Mouse (Mus musculus) MEL (cell line): Measurements from ENCODE around the gene Prps1. TPM values are rescaled to one million over a fixed set of nuclear protein-coding genes. Genes with fewer than 3 reads are reported as not detected.
A peak's percentile ranks its signal among the peaks of the same experiment; 100 is the strongest.
"Not testable (repeated sequence)": the region's sequence is repeated elsewhere in the genome, so short reads cannot be mapped to it uniquely, and the experiment has no call there.

Experiments
- DNase-seq: peaks from one replicate; pipeline ENCODE4 v3.0.0; 2011; ENCODE audit warnings: low read depth, low spot score
- H3K27ac ChIP-seq: 2 replicates; pipeline ENCODE4 v1.5.1; 2012; ENCODE audit warnings: low read depth, mild to moderate bottlenecking, control low read depth, low read length, moderate library complexity; ENCODE audit not compliant: control insufficient read depth
- H3K27me3 ChIP-seq, 2 experiments: fragments of 150-350 bp in 1 of 2; sonication (generic) in 1 of 2; 2 replicates each; pipeline ENCODE4 v1.6.1; 2012; ENCODE audit warnings: low read length in 2 of 2, mild to moderate bottlenecking in 2 of 2, improper control_type of control experiment in 1 of 2, moderate library complexity in 1 of 2; ENCODE audit not compliant: insufficient read depth in 2 of 2, control insufficient read depth in 1 of 2
- H3K36me3 ChIP-seq, 2 experiments: 2 replicates each; pipeline ENCODE4 v1.6.1; 2012 to 2014; ENCODE audit warnings: low read length in 2 of 2, improper control_type of control experiment in 1 of 2, inconsistent platforms in 1 of 2, mild to moderate bottlenecking in 1 of 2; ENCODE audit not compliant: insufficient read depth in 2 of 2, control insufficient read depth in 1 of 2
- H3K4me1 ChIP-seq, 2 experiments: fragments of 150-350 bp in 1 of 2; sonication (generic) in 1 of 2; 2 replicates each; pipeline ENCODE4 v1.6.1; 2012; ENCODE audit warnings: low read length in 2 of 2, improper control_type of control experiment in 1 of 2, mild to moderate bottlenecking in 1 of 2; ENCODE audit not compliant: insufficient read depth in 2 of 2, control insufficient read depth in 1 of 2
- H3K4me3 ChIP-seq, 2 experiments: fragments of 150-350 bp in 1 of 2; sonication (generic) in 1 of 2; 2 replicates each; pipeline ENCODE4 v1.5.1; 2012; ENCODE audit warnings: low read depth in 2 of 2, low read length in 2 of 2, mild to moderate bottlenecking in 2 of 2, moderate library complexity in 2 of 2, control low read depth in 1 of 2, improper control_type of control experiment in 1 of 2; ENCODE audit not compliant: control insufficient read depth in 1 of 2, insufficient read depth in 1 of 2
- H3K79me2 ChIP-seq: 2 replicates; pipeline ENCODE4 v1.6.1; 2012; ENCODE audit warnings: mild to moderate bottlenecking, low read length, moderate library complexity; ENCODE audit not compliant: control insufficient read depth, poor library complexity, insufficient read depth
- H3K9ac ChIP-seq: 2 replicates; pipeline ENCODE4 v1.6.1; 2012; ENCODE audit warnings: low read depth, mild to moderate bottlenecking, control low read depth, low read length, moderate library complexity; ENCODE audit not compliant: control insufficient read depth, poor library complexity, severe bottlenecking
- H3K9me3 ChIP-seq: fragments of 150-350 bp; sonication (generic); replicated peaks from 2 replicates; pipeline ENCODE4 v1.6.1; 2012; ENCODE audit warnings: mild to moderate bottlenecking, low read length, improper control_type of control experiment, moderate library complexity; ENCODE audit not compliant: insufficient read depth
- KAT2A ChIP-seq: conservative IDR thresholded peaks from 2 replicates; pipeline ENCODE4 v1.6.1; 2012; ENCODE audit warnings: low read depth, low read length, improper control_type of control experiment, inconsistent platforms
- MAFK ChIP-seq: IDR thresholded peaks from 2 replicates; pipeline ENCODE4 v1.6.1; 2011; ENCODE audit warnings: low read depth, mild to moderate bottlenecking, low read length, improper control_type of control experiment, borderline replicate concordance
- MEF2A ChIP-seq: IDR thresholded peaks from 2 replicates; pipeline ENCODE4 v1.6.1; 2014; ENCODE audit warnings: low read depth, mild to moderate bottlenecking, inconsistent platforms, low read length, improper control_type of control experiment; ENCODE audit not compliant: poor library complexity, insufficient replicate concordance, severe bottlenecking; ENCODE audit errors: extremely low read depth
- MXI1 ChIP-seq: IDR thresholded peaks from 2 replicates; pipeline ENCODE4 v1.6.1; 2011; ENCODE audit warnings: mild to moderate bottlenecking, low read depth, low read length, improper control_type of control experiment
- MYC ChIP-seq: IDR thresholded peaks from 2 replicates; pipeline ENCODE4 v1.6.1; 2011; ENCODE audit warnings: low read depth, mild to moderate bottlenecking, low read length, improper control_type of control experiment, moderate library complexity
- NRF1 ChIP-seq: IDR thresholded peaks from 2 replicates; pipeline ENCODE4 v1.6.1; 2014; ENCODE audit warnings: low read depth, mild to moderate bottlenecking, inconsistent platforms, low read length, improper control_type of control experiment, moderate library complexity; ENCODE audit not compliant: poor library complexity, insufficient read depth, severe bottlenecking
- UBTF ChIP-seq: IDR thresholded peaks from 2 replicates; pipeline ENCODE4 v1.6.1; 2012; ENCODE audit warnings: low read depth, mild to moderate bottlenecking, inconsistent platforms, low read length, improper control_type of control experiment, moderate library complexity, borderline replicate concordance; ENCODE audit not compliant: insufficient read depth
- USF1 ChIP-seq: IDR thresholded peaks from 2 replicates; pipeline ENCODE4 v1.6.1; 2014; ENCODE audit warnings: low read depth, mild to moderate bottlenecking, inconsistent platforms, low read length, improper control_type of control experiment, moderate library complexity
- ZKSCAN1 ChIP-seq: IDR thresholded peaks from 2 replicates; pipeline ENCODE4 v1.6.1; 2012; ENCODE audit warnings: low read depth, mild to moderate bottlenecking, inconsistent platforms, low read length, improper control_type of control experiment, moderate library complexity
- ZNF384 ChIP-seq: IDR thresholded peaks from 2 replicates; pipeline ENCODE4 v1.6.1; 2012; ENCODE audit warnings: low read depth, mild to moderate bottlenecking, inconsistent platforms, low read length, improper control_type of control experiment
- polyA plus RNA-seq, 2 experiments: library from polyadenylated mRNA; stranded (reverse) in 1 of 2; unstranded in 1 of 2; fragments of >175 nt in 1 of 2; fragments of >200 nt in 1 of 2; gene quantifications; 2 replicates each; pipeline versions ENCODE4 v1.2.1 to v1.2.4; 2012; ENCODE audit warnings: low replicate concordance in 2 of 2, low read depth in 1 of 2; ENCODE audit not compliant: insufficient read length in 2 of 2, insufficient read depth in 1 of 2, missing spikeins in 1 of 2
- total RNA-seq: library from RNA; depleted of rRNA; stranded (reverse); fragments of 300-350 nt; gene quantifications from 2 replicates; pipeline ENCODE4 v1.2.3, GENCODE M21; 2012

Prps1 gene
- total and polyA plus RNA-seq, 3 experiments, result 113 to 172 TPM; not detected in 1

- Histone ChIP-seq H3K9ac (no peak overlapping the region), H3K27me3 (no peaks in the 10 kb centered on the region), H3K27ac (no peak overlapping the region), H3K9me3 (no peaks in the 10 kb centered on the region), H3K79me2 (no peaks in the 10 kb centered on the region), H3K4me3 (no peak overlapping the region), H3K4me1 (peaks cover 31 to 41% of the 10 kb centered on the region in 2 experiments), H3K36me3 (peaks cover 0 to 36% of the 10 kb centered on the region in 2 experiments; a peak in 2 of 4 replicates)
- DNase-seq, result no peak
- TF ChIP-seq ZKSCAN1 (peak; percentile 94), USF1 (no peak)
Measured at GRCm38 (mm10) chrX:140507377-140507776, 51.0 kb downstream of the Prps1 start.

- H3K9ac ChIP-seq, H3K9me3 ChIP-seq, H3K27me3 ChIP-seq, H3K27ac ChIP-seq, H3K79me2 ChIP-seq, DNase-seq, H3K4me3 ChIP-seq: not testable (repeated sequence)
- H3K36me3 ChIP-seq, result peaks cover 0 to 28% of the 10 kb centered on the region in 2 experiments; a peak in 2 of 4 replicates
- peaks cover 28 to 30% of the 10 kb centered on the region in 2 experiments for H3K4me1 ChIP-seq
Measured at GRCm38 (mm10) chrX:140508791-140509190, 52.4 kb downstream of the Prps1 start.

GRCm38 (mm10) chrX:140509817-140510216, 53.4 kb downstream of the Prps1 start:
- Histone ChIP-seq H3K27ac (0 out of 2 replicates have a peak overlapping the region, but pooled peaks have one; percentile 13), H3K79me2 (no peaks in the 10 kb centered on the region), H3K9ac (peak overlapping the region; percentile 45), H3K4me1 (peaks cover 20 to 24% of the 10 kb centered on the region in 2 experiments), H3K36me3 (peaks cover 0 to 21% of the 10 kb centered on the region in 2 experiments; a peak in 2 of 4 replicates), H3K4me3 (peak overlapping the region; percentile 45 to 48), H3K9me3 (no peaks in the 10 kb centered on the region), H3K27me3 (no peaks in the 10 kb centered on the region)
- DNase-seq, result no peak
- no peak for TF ChIP-seq USF1
- no peak for TF ChIP-seq MYC
- peak; percentile 88 for TF ChIP-seq ZNF384
- peak; percentile 98 for TF ChIP-seq MAFK
- TF ChIP-seq KAT2A, result no peak
- no peak for TF ChIP-seq MXI1

- H3K36me3 ChIP-seq, result peaks cover 0 to 15% of the 10 kb centered on the region in 2 experiments; a peak in 2 of 4 replicates
- no peak overlapping the region for H3K27ac ChIP-seq
- no peaks in the 10 kb centered on the region for H3K9me3 ChIP-seq
- no peak for DNase-seq
- H3K4me1 ChIP-seq, result peaks cover 13 to 18% of the 10 kb centered on the region in 2 experiments
- TF ChIP-seq MAFK (no peak), NRF1 (no peak), ZNF384 (no peak), UBTF (no peak), MEF2A (no peak)
- H3K4me3 ChIP-seq, result no peak overlapping the region
- H3K9ac ChIP-seq, result no peak overlapping the region
- H3K27me3 ChIP-seq, result no peaks in the 10 kb centered on the region
- no peaks in the 10 kb centered on the region for H3K79me2 ChIP-seq
Measured at GRCm38 (mm10) chrX:140510696-140511429, 54.5 kb downstream of the Prps1 start.
